Mouse (Mus musculus): ENCODE data around the gene Eif2a.

DNA sequence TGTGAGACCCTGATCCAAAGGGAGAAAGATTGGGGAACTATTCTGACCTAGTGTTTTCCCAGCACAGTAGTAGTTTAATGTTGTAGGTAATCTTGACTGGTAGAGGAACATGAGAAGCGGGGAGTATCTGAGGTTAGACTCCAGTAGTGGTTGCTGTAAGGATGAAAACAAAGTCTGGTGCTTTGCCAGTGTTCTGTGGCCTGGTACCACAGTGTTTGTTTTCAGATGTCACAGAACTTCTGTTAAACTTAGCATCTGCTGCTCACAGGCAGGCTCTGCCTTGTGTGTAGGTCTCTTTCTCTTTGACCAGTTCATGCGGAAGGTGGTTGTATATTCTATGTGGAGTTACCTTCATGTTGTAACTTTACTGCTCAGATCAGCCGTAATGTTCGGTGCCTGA lies 55.9 kb downstream of the Eif2a start:
- no peak for TF ChIP-seq CTCF (conservative IDR thresholded peaks at IDR 0.05; ENCODE audit: low read length)
- no peak for TF ChIP-seq POU5F1 (IDR thresholded peaks at IDR 0.05; ENCODE audit: borderline replicate concordance, low read length)

All from E14TG2a.4 (cell line).